Mouse (Mus musculus): ENCODE measurements around the gene Wasl. TPM values are rescaled to one million over a fixed set of nuclear protein-coding genes. Genes with fewer than 3 reads are reported as not detected.

Wasl gene
- polyA plus RNA-seq, 1 experiment from 2014 or later = 52.2 TPM

DNA sequence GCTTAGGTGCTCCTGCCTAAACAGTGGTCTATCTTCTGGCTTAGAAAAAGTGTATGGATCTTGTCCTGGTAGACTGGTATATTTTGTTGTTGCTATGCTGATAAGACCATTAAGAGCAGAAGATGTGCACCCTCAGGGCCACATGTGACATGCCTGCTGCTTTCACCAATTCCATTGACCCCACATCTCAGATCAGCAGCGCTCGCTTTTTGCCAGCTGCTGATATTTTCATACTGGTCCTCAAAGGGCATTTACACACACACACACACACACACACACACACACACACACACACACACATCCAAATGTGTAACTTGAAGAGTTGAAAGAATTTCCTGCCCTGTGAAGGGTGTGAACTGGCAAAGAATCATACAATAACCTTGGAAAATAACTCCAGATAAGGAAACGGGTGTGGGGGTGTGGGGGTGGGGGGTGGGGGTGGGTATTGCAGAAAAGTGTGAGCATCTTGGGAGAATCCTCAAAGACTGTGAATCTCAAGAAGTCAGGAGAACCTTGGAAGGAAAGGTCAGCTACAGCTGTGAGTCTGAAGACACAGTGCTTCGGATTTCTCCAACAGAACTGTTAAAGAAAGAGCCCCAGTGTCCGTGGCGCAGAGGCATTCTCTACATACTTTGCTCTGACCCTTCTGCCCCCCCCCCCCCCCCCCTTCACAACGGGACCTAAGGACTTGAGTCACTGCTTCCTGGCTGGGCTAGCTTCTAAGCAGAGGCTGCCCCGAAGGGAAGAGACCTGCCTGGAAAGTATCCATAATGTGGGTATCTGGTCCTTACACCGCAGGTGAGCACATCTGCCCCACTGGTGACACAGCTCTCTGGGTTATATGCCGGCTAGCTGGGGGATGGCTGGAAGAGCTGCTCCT, 79.1 kb downstream of the Wasl start:
- Histone ChIP-seq H3K36me3 (ENCODE audit: control insufficient read depth, insufficient read depth, low read length) (no peaks in the 10 kb centered on the region), H3K4me1 (ENCODE audit: control insufficient read depth, insufficient read depth, low read depth, low read length) (no peaks in the 10 kb centered on the region), H3K4me3 (ENCODE audit: low read length) (no peak overlapping the region), H3K4me2 (ENCODE audit: low read length) (no peak overlapping the region), H3K9ac (ENCODE audit: low read depth, low read length) (no peak overlapping the region), H3K27ac (ENCODE audit: low read depth, low read length) (no peak overlapping the region), H3K27me3 (replicated peaks; ENCODE audit: control insufficient read depth, insufficient read depth, low read length) (no peaks in the 10 kb centered on the region), H3K9me3 (ENCODE audit: control insufficient read depth, low read length) (no peaks in the 10 kb centered on the region)
- no peak for ATAC-seq
- WGBS = 76% methylated on average over 8 of the region's 10 CpGs

DNA sequence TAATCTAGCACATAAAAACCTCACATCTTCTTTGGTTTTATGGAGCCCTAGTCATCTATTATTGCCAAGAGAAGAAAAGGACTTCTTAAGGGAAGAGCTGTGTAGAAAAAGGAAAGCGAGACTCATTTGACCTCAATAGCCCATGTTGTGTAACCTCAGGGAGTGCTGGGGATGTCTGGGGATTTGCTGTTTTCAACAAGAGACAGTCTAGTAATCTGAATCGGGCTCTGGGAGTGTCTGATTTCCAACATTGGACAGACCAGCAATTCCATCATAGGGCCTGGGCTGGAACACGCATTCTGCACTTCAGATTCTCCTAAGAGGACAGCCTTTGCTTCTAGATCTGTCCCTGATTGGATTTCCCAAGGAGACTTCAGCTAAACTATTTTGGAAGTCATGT, 81.4 kb downstream of the Wasl start:
- no peaks in the 10 kb centered on the region for H3K4me1 ChIP-seq (ENCODE audit: control insufficient read depth, insufficient read depth, low read depth, low read length)
- WGBS = 82% methylated on average over 3 of the region's 3 CpGs

DNA sequence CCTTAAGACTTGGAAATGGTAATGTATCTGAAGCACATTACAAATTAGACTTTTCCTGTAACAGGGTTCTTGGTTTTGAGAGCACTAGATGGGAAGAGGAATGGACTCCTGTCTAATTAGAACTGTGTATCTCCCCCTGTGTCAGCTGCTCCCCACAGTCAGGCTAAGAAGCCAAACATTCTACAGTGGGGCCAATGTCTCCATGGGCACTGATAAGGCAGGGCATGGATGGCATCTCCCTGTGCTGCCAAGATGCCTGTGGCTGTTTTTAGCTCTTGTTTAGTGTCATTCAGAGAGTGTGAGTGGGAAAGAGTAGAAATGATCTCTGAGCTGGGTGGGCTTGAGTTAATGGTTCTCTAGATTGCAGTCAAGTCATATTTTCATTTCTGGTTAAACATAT, 91.5 kb downstream of the Wasl start:
- Histone ChIP-seq H3K9ac (ENCODE audit: low read depth, low read length) (no peak overlapping the region), H3K4me2 (ENCODE audit: low read length) (no peak overlapping the region), H3K36me3 (ENCODE audit: control insufficient read depth, insufficient read depth, low read length) (no peaks in the 10 kb centered on the region), H3K9me3 (ENCODE audit: control insufficient read depth, low read length) (no peaks in the 10 kb centered on the region), H3K4me1 (ENCODE audit: control insufficient read depth, insufficient read depth, low read depth, low read length) (no peaks in the 10 kb centered on the region), H3K27me3 (replicated peaks; ENCODE audit: control insufficient read depth, insufficient read depth, low read length) (no peaks in the 10 kb centered on the region), H3K4me3 (ENCODE audit: low read length) (no peak overlapping the region), H3K27ac (ENCODE audit: low read depth, low read length) (no peak overlapping the region)
- ATAC-seq = no peak

More for the DNA sequence above, 81.4 kb downstream of the Wasl start:
- no peak for ATAC-seq
- Histone ChIP-seq H3K36me3 (ENCODE audit: control insufficient read depth, insufficient read depth, low read length) (no peaks in the 10 kb centered on the region), H3K9me3 (ENCODE audit: control insufficient read depth, low read length) (no peaks in the 10 kb centered on the region), H3K4me3 (ENCODE audit: low read length) (no peak overlapping the region), H3K4me2 (ENCODE audit: low read length) (no peak overlapping the region), H3K27me3 (replicated peaks; ENCODE audit: control insufficient read depth, insufficient read depth, low read length) (no peaks in the 10 kb centered on the region), H3K9ac (ENCODE audit: low read depth, low read length) (no peak overlapping the region), H3K27ac (ENCODE audit: low read depth, low read length) (no peak overlapping the region)

DNA sequence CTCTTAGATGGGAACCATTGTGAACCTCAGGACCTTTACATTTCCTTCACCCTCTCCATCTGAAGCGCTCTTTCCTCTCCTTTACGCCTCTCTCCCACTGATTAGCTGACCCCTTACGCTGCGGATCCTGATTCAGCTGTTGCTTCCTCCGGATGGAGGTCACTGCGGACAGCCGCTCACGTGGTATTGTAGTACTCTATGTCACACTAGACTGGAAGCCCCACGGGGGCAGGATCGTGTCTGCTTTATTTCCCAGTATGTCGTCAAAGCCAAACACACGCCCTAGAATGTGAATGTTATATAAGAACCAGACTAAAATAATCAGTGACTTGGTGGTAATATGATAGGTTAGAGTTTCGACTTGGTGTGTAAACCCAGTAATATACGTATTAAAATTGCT, 92.4 kb downstream of the Wasl start:
- Histone ChIP-seq H3K4me1 (ENCODE audit: control insufficient read depth, insufficient read depth, low read depth, low read length) (no peaks in the 10 kb centered on the region), H3K27ac (ENCODE audit: low read depth, low read length) (no peak overlapping the region), H3K9ac (ENCODE audit: low read depth, low read length) (no peak overlapping the region), H3K4me3 (ENCODE audit: low read length) (no peak overlapping the region), H3K4me2 (ENCODE audit: low read length) (no peak overlapping the region), H3K9me3 (ENCODE audit: control insufficient read depth, low read length) (no peaks in the 10 kb centered on the region), H3K27me3 (replicated peaks; ENCODE audit: control insufficient read depth, insufficient read depth, low read length) (no peaks in the 10 kb centered on the region), H3K36me3 (ENCODE audit: control insufficient read depth, insufficient read depth, low read length) (no peaks in the 10 kb centered on the region)
- ATAC-seq = no peak
- 92% methylated on average over 14 of the region's 14 CpGs for WGBS

DNA sequence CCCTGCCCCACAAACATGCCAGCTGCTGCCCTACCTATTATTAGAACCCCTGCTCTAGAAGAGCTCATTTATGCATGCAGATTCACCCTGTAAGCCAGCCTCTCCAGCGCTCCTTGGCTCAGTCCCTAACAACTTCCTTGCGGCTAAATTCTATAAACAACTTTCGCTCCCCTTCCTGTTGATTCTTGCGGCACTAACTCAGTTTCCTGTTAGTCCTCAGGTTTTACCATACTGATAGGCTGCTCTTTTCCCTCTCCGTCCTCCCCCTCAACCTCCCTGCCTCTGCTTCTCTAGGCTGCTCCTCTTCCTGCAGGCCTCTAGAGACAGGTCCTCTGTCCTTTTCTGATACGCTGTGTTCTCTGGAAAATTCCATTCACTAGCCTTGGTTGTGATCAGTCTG, 93.7 kb downstream of the Wasl start:
- ATAC-seq = no peak

DNA sequence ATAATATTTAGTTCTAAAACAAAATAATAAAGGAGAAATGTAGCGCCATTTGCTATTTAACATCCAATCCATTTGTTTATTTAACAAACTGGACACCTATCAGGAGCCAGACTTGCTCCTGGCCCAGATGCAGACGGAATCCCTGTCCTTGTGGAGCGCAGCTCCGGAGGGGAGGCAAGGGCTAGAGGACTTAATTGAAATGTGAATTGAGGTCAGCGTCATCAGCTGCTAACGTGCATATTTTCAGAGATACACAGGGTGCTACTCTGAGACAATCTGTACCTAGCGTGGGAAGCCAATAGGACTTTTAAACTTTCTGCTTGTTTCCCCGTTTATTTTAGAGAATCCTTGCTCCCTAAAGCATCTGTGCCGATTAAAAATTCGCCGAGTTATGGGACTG, 94.5 kb downstream of the Wasl start:
- H3K9me3 ChIP-seq (ENCODE audit: control insufficient read depth, low read length) = no peaks in the 10 kb centered on the region
- no peaks in the 10 kb centered on the region for H3K4me1 ChIP-seq (ENCODE audit: control insufficient read depth, insufficient read depth, low read depth, low read length)
- H3K27me3 ChIP-seq (replicated peaks; ENCODE audit: control insufficient read depth, insufficient read depth, low read length) = no peaks in the 10 kb centered on the region
- H3K9ac ChIP-seq (ENCODE audit: low read depth, low read length) = no peak overlapping the region
- no peak for ATAC-seq
- no peak overlapping the region for H3K4me3 ChIP-seq (ENCODE audit: low read length)
- H3K36me3 ChIP-seq (ENCODE audit: control insufficient read depth, insufficient read depth, low read length) = no peaks in the 10 kb centered on the region
- no peak overlapping the region for H3K4me2 ChIP-seq (ENCODE audit: low read length)
- 70% methylated on average over 11 of the region's 11 CpGs for WGBS
- H3K27ac ChIP-seq (ENCODE audit: low read depth, low read length) = no peak overlapping the region

More for the DNA sequence above, 93.7 kb downstream of the Wasl start:
- H3K4me3 ChIP-seq (ENCODE audit: low read length) = no peak overlapping the region
- H3K27ac ChIP-seq (ENCODE audit: low read depth, low read length) = no peak overlapping the region
- H3K4me2 ChIP-seq (ENCODE audit: low read length) = no peak overlapping the region
- H3K27me3 ChIP-seq (replicated peaks; ENCODE audit: control insufficient read depth, insufficient read depth, low read length) = no peaks in the 10 kb centered on the region
- no peaks in the 10 kb centered on the region for H3K9me3 ChIP-seq (ENCODE audit: control insufficient read depth, low read length)
- WGBS = 80% methylated on average over 6 of the region's 6 CpGs
- H3K36me3 ChIP-seq (ENCODE audit: control insufficient read depth, insufficient read depth, low read length) = no peaks in the 10 kb centered on the region
- no peak overlapping the region for H3K9ac ChIP-seq (ENCODE audit: low read depth, low read length)
- no peaks in the 10 kb centered on the region for H3K4me1 ChIP-seq (ENCODE audit: control insufficient read depth, insufficient read depth, low read depth, low read length)

DNA sequence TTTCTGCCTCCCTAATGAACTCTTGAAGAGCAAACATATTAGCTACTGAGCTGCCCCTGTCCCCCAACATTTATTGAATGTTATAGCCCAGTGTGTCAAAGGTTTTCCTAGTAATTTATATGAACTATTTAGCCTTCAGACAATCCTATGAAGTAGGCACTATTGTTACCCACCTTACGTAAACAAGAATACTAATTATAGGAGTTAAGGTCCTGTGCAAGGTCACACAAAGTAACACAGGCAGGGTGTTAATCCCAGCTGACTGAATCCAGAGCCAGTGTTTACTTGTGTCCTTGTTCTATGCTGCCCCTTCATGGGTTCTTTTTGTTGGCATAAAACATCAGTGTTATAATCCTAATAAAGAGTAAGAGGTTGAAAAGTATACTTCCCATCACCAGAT, 95.1 kb downstream of the Wasl start:
- H3K27me3 ChIP-seq (replicated peaks; ENCODE audit: control insufficient read depth, insufficient read depth, low read length) = no peaks in the 10 kb centered on the region
- no peak overlapping the region for H3K27ac ChIP-seq (ENCODE audit: low read depth, low read length)
- H3K4me1 ChIP-seq (ENCODE audit: control insufficient read depth, insufficient read depth, low read depth, low read length) = no peaks in the 10 kb centered on the region
- H3K9ac ChIP-seq (ENCODE audit: low read depth, low read length) = no peak overlapping the region
- H3K4me3 ChIP-seq (ENCODE audit: low read length) = no peak overlapping the region
- no peak overlapping the region for H3K4me2 ChIP-seq (ENCODE audit: low read length)
- WGBS = 88% methylated on average over 1 of the region's 1 CpGs
- H3K36me3 ChIP-seq (ENCODE audit: control insufficient read depth, insufficient read depth, low read length) = no peaks in the 10 kb centered on the region
- no peak for ATAC-seq
- H3K9me3 ChIP-seq (ENCODE audit: control insufficient read depth, low read length) = no peaks in the 10 kb centered on the region

DNA sequence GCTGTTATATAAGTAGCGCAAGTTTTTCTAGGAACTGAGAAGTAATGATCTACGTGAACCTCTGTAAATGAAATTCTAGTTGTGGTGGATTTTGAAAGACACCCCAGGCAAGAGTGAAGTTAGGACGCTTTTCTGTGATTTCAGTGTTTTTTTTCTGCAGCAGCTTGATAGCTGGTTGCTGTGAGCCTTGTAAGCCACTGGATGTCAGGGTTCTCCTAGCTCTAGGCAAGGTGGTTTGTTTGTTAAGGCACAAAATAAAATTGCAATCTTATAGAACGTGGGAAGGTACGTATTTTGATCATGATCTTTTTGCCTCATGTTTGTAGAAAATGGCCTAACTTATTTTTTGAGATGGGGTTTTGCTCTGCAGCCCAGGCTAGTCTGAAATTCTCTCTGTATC, 95.8 kb downstream of the Wasl start:
- no peaks in the 10 kb centered on the region for H3K27me3 ChIP-seq (replicated peaks; ENCODE audit: control insufficient read depth, insufficient read depth, low read length)
- 87% methylated on average over 5 of the region's 5 CpGs for WGBS
- H3K9ac ChIP-seq (ENCODE audit: low read depth, low read length) = no peak overlapping the region
- ATAC-seq = no peak
- H3K4me3 ChIP-seq (ENCODE audit: low read length) = no peak overlapping the region
- no peaks in the 10 kb centered on the region for H3K4me1 ChIP-seq (ENCODE audit: control insufficient read depth, insufficient read depth, low read depth, low read length)
- no peaks in the 10 kb centered on the region for H3K36me3 ChIP-seq (ENCODE audit: control insufficient read depth, insufficient read depth, low read length)
- H3K4me2 ChIP-seq (ENCODE audit: low read length) = no peak overlapping the region
- H3K9me3 ChIP-seq (ENCODE audit: control insufficient read depth, low read length) = no peaks in the 10 kb centered on the region
- H3K27ac ChIP-seq (ENCODE audit: low read depth, low read length) = no peak overlapping the region

DNA sequence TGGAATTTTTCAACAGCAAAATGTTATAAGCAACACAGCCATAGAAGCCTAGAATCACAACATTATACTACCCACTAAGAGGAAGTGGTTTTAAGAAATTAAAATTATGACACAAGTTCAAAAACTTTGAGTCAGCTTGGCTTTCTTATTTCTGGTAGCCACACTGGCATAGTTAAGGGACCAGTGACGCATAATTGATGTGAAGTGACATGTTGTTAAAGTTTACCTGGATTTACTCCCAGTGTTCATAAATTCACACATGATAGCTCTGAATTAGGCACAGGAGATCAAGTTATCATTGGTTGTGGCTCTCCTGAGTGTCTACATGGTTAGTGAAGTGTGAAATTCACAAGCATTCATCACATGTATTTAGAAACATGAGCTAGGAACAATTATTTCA, 99.9 kb downstream of the Wasl start:
- Histone ChIP-seq H3K4me3 (ENCODE audit: low read length) (no peak overlapping the region), H3K27me3 (replicated peaks; ENCODE audit: control insufficient read depth, insufficient read depth, low read length) (no peaks in the 10 kb centered on the region), H3K27ac (ENCODE audit: low read depth, low read length) (no peak overlapping the region), H3K9ac (ENCODE audit: low read depth, low read length) (no peak overlapping the region), H3K4me1 (ENCODE audit: control insufficient read depth, insufficient read depth, low read depth, low read length) (no peaks in the 10 kb centered on the region), H3K4me2 (ENCODE audit: low read length) (no peak overlapping the region), H3K9me3 (ENCODE audit: control insufficient read depth, low read length) (no peaks in the 10 kb centered on the region), H3K36me3 (ENCODE audit: control insufficient read depth, insufficient read depth, low read length) (no peaks in the 10 kb centered on the region)
- no peak for ATAC-seq
- 87% methylated on average over 1 of the region's 1 CpGs for WGBS

Measured in hindbrain, embryonic 16.5 days (tissue).